Mouse (Mus musculus) thymus, adult 2 months (tissue): ENCODE measurements around the gene Msrb3. TPM values are rescaled to one million over a fixed set of nuclear protein-coding genes. Genes with fewer than 3 reads are reported as not detected.

ENCODE experiments used
- DNase-seq: peaks from one replicate; pipeline ENCODE4 v3.0.0; 2021
- H3K27ac ChIP-seq: fragments of 200-500 bp; 2 replicates; pipeline ENCODE4 v1.5.1; 2012; ENCODE audit warnings: low read length, control low read depth; ENCODE audit not compliant: control insufficient read depth, insufficient read depth
- H3K27me3 ChIP-seq: fragments of 200-500 bp; 2 replicates; pipeline ENCODE4 v1.6.1; 2012; ENCODE audit warnings: mild to moderate bottlenecking, low read length, moderate library complexity, mixed read lengths; ENCODE audit not compliant: control insufficient read depth, insufficient read depth
- H3K36me3 ChIP-seq: fragments of 200-500 bp; 2 replicates; pipeline ENCODE4 v1.6.1; 2012; ENCODE audit warnings: mild to moderate bottlenecking, low read length, moderate library complexity; ENCODE audit not compliant: control insufficient read depth, insufficient read depth
- H3K4me1 ChIP-seq: fragments of 200-500 bp; replicated peaks from 2 replicates; pipeline ENCODE4 v1.6.1; 2012; ENCODE audit warnings: low read length; ENCODE audit not compliant: control insufficient read depth, insufficient read depth
- H3K4me3 ChIP-seq: fragments of 200-500 bp; 2 replicates; pipeline ENCODE4 v1.5.1; 2012; ENCODE audit warnings: mild to moderate bottlenecking, low read length, control low read depth, moderate library complexity; ENCODE audit not compliant: control insufficient read depth, insufficient read depth
- CTCF ChIP-seq: fragments of 200-500 bp; IDR thresholded peaks from 2 replicates; pipeline ENCODE4 v1.5.1; 2012; ENCODE audit warnings: mild to moderate bottlenecking, control low read depth, low read length, moderate library complexity, borderline replicate concordance; ENCODE audit not compliant: control insufficient read depth, poor library complexity, insufficient read depth; ENCODE audit errors: extremely low read depth
- POLR2A ChIP-seq: fragments of 200-500 bp; IDR thresholded peaks from 2 replicates; pipeline ENCODE4 v1.6.1; 2012; ENCODE audit warnings: mild to moderate bottlenecking, low read length, control low read depth, moderate library complexity; ENCODE audit not compliant: control insufficient read depth, poor library complexity, insufficient read depth; ENCODE audit errors: extremely low read depth
- WGBS: fragments of 180-500 bp; shearing (Covaris S2); methylation state at CpG from one replicate; pipeline ENCODE4 v1.1.7; 2018; 5-methylcytosine and 5-hydroxymethylcytosine counted together
- polyA plus RNA-seq: library from polyadenylated mRNA; depleted of rRNA; stranded (reverse); fragments of >200 nt; gene quantifications from 2 replicates; pipeline ENCODE4 v1.2.3, GENCODE M21; 2012

Msrb3 gene
- polyA plus RNA-seq, 1 experiment = 5.4 TPM

DNA sequence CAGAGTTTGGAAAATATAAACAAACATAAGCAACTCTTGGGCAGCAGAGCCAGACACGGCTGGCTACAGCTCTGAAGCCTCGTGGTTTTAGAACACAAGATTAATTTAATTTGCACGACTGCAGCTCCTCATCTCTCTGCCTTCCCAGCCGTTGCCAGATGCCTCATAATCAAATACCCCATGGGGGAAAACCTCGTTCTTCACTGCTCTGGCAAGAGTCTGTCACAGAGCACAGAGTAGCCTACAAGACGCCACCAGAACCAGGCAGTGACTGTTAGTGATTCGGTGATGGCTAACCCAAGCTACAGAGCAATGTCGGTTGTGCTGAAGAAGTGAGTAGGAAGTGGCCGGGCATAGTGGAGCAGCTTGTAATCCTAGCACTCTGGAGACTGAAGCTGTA, 2.8 kb upstream of the Msrb3 start:
- TF ChIP-seq POLR2A = no peak
- no peak for TF ChIP-seq CTCF
- H3K27ac ChIP-seq = no peak overlapping the region
- WGBS = 84% methylated on average over 9 of the region's 9 CpGs

DNA sequence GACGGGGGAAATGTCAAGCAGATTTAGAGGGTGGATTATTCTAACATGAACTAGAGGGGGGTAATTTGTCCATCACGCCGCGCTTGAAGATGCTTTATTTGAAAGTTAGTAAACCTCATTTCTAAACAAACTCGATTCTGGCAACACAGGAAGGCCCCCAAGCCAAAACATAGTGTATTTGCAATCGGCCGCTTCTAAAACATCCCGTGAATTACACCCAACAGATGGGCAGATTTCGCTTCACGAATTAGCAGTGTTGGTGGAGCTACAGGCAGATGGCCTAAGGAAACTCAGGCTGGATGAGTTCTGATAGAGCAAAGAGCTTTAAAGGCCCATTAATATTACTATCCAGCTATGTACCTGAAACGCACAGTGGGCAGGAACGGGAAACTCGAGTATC, 1.2 kb upstream of the Msrb3 start:
- H3K36me3 ChIP-seq = no peaks in the 10 kb centered on the region
- H3K27ac ChIP-seq = no peak overlapping the region
- no peak overlapping the region for H3K4me3 ChIP-seq
- peaks cover 9% of the 10 kb centered on the region for H3K27me3 ChIP-seq
- H3K4me1 ChIP-seq = peaks cover 6% of the 10 kb centered on the region; the same call in 1 of the 2 replicates
- WGBS = 94% methylated on average over 13 of the region's 13 CpGs
- DNase-seq = no peak
- TF ChIP-seq CTCF (no peak), POLR2A (no peak)

More for the DNA sequence above, 2.8 kb upstream of the Msrb3 start:
- Histone ChIP-seq H3K27me3 (peaks cover 9% of the 10 kb centered on the region), H3K4me3 (no peak overlapping the region), H3K4me1 (peaks cover 3% of the 10 kb centered on the region; the same call in 1 of the 2 replicates), H3K36me3 (no peaks in the 10 kb centered on the region)
- no peak for DNase-seq

DNA sequence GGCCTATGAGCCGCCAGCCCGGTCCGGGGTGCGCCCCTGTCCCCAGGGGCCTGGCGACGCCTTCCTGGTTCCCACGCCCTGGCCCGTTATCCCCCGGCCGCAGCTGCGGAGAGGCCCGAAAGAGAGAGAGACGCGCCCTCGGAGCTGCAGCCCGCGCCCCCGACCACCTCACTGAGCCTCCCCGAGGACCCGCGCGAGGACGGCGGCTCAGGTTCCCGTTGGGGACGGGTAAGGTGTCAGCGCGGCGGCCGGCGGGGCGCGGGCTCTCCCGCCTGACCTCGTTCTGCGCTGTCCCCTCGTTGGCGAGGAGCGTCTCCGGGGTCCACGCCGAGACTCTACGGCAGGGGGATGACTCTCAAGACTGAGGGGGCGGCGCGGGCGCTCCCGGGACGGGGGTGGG, 544 bp downstream of the Msrb3 start:
- H3K4me3 ChIP-seq = 0 out of 2 replicates have a peak overlapping the region, but pooled peaks have one; percentile 20
- no peak overlapping the region for H3K27ac ChIP-seq
- no peak for TF ChIP-seq POLR2A
- no peak for TF ChIP-seq CTCF
- 2% methylated on average over 44 of the region's 49 CpGs for WGBS
- DNase-seq = no peak
- no peaks in the 10 kb centered on the region for H3K36me3 ChIP-seq
- peaks cover 9% of the 10 kb centered on the region for H3K27me3 ChIP-seq
- H3K4me1 ChIP-seq = peaks cover 8% of the 10 kb centered on the region

DNA sequence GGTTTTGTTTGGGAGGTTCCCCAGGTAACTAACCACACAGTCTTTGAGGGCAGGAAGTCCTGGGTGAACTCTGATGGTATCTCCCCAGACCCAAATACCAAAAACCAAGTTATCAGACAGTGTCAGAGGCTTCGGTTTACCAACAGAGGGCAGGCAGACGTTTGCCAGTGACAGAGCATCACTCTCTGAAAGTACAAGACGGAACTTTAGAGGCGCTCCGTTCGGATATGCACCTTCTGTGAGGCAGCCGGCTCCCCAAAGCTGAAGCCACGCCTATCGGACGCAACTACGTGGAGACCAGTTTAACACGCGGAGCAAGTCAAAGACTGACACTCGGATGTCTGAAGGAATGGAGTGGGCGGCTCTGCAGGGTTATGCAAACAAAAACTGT, 3.0 kb downstream of the Msrb3 start:
- H3K4me1 ChIP-seq = peaks cover 8% of the 10 kb centered on the region
- no peak overlapping the region for H3K4me3 ChIP-seq
- no peak for TF ChIP-seq CTCF
- no peak for TF ChIP-seq POLR2A
- peaks cover 9% of the 10 kb centered on the region for H3K27me3 ChIP-seq
- DNase-seq = peak; percentile 20
- WGBS = 2% methylated on average over 15 of the region's 15 CpGs
- H3K27ac ChIP-seq = no peak overlapping the region
- no peaks in the 10 kb centered on the region for H3K36me3 ChIP-seq

DNA sequence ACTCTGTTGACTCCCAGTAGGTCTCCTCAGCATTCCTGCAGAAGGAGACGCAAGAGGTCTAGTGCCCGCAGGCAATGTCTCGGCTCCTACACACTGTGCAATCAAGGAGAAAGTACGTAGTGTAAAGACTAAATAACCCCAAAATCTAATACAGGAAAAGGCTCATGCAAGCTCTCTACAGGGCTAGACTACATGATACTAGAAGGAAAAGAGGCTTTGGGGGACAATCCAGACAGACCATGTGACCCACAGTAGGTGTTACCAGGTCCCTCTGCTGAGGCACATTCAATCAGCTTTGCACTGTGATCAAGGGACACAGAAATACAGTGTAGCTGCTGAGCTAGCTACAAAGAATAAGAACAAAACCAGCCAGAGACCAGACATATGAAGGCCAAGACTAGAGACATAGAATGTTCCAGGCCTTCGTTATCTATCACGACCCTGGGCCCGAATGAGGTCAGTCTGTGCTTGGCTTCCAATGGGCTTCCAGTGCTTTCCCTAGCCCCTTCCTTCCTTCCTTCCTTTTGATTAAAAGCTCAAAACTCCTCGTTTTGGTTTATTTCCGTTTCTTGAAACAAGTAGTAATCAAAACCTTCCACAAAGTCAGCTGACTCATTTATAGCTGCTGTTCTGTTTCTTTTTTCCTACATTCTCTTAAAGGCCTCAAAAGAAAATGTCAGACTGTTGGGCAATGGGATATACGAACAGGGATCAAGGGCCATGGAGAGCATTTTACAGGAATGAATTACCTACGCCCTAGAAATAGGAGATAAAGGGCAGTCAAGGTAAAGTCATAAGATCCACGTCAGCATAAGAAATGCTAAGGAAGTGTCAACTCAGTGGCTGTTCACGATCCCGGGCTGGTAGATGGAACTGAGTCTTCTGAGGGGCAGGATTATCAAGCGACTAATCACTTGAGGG, 3.7 kb downstream of the Msrb3 start:
- no peaks in the 10 kb centered on the region for H3K36me3 ChIP-seq
- TF ChIP-seq POLR2A (no peak), CTCF (no peak)
- DNase-seq = no peak
- no peak overlapping the region for H3K27ac ChIP-seq
- 43% methylated on average over 15 of the region's 15 CpGs for WGBS
- no peak overlapping the region for H3K4me3 ChIP-seq
- H3K4me1 ChIP-seq = peaks cover 8% of the 10 kb centered on the region
- H3K27me3 ChIP-seq = peaks cover 9% of the 10 kb centered on the region

DNA sequence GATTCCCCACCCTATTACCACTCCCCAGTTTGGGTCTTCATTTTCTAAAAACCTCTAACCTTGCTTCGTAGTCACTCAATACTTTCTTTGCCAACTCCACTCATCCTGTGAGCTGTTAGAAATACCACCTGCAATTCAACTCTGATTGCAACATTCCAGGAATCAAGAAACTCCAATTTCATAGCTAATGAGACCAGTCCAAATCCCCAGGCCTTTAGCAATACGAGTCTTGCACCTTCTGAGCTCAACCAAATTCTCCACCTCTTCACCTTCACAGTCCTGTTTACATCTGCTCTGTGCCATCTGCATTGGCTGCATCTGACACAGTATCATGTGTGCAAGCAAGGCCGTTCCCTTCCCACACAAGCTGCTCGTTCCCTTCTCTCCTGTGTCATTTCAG, 5.0 kb downstream of the Msrb3 start:
- peaks cover 9% of the 10 kb centered on the region for H3K27me3 ChIP-seq
- TF ChIP-seq POLR2A (no peak), CTCF (no peak)
- no peak overlapping the region for H3K27ac ChIP-seq
- H3K4me3 ChIP-seq = no peak overlapping the region
- no peak for DNase-seq
- peaks cover 5% of the 10 kb centered on the region for H3K4me1 ChIP-seq
- H3K36me3 ChIP-seq = no peaks in the 10 kb centered on the region
- WGBS = 89% methylated on average over 4 of the region's 4 CpGs

DNA sequence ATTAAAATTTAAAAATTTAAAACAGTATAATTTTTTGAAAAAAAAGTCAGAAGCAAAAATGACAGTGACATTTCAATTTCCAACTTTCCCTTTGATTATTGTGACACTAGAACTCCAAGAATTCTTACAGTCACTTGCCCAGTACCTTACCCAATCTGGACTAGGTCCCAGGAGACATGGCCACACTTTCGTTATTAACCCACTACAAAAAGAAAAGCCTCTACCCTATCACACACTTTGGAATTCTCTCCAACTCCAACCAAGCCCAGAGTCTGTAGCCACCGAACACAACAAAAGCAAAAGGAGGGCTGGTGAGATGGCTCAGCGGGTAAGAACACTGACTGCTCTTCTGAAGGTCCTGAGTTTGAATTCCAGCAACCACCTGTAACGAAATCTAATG, 7.8 kb downstream of the Msrb3 start:
- TF ChIP-seq CTCF = no peak
- TF ChIP-seq POLR2A = no peak
- WGBS = 96% methylated on average over 4 of the region's 4 CpGs
- Histone ChIP-seq H3K4me1 (peaks cover 5% of the 10 kb centered on the region), H3K27me3 (no peaks in the 10 kb centered on the region; the same call in 1 of the 2 replicates), H3K27ac (no peak overlapping the region), H3K36me3 (no peaks in the 10 kb centered on the region), H3K4me3 (no peak overlapping the region)
- no peak for DNase-seq
